Mouse (Mus musculus): ENCODE results near the gene Zfp933. TPM values are rescaled to one million over a fixed set of nuclear protein-coding genes. Genes with fewer than 3 reads are reported as not detected.

Gene Zfp933
- under 1 TPM; 0.02 to 0.35 TPM for polyA plus RNA-seq (2012; fragmentation: generic; extraction: Trizol)

GRCm38 (mm10) chr4:147847614-147848583 lies at the start of gene Zfp933:
Zfp933 (minus strand) TSS chr4:147848366.

GRCm38 (mm10) chr4:147868450-147869031 lies 20.4 kb upstream of the Zfp933 start, which contains the start of the genes Miip and Fv1:
Miip (minus strand) TSS chr4:147868816.
Fv1 (plus strand) TSS chr4:147868979.

GRCm38 (mm10) chr4:147809292-147809965 lies 38.7 kb downstream of the Zfp933 start, which contains the start of gene Zfp984:
Zfp984 (minus strand) TSS chr4:147809788.

Other genes with a start within 250 kb of the Zfp933 start
- gene Zfp979, start 205.9 kb downstream of the Zfp933 start, polyA plus RNA-seq (2012; fragmentation: generic; extraction: Trizol) = 1 to 10 TPM in 1 of 2 experiments, under 1 TPM in 1; 0.11 to 1.2 TPM
- under 1 TPM in 1 of 2 experiments, not detected in 1; 0.01 TPM for gene Zfp534, start 145.8 kb downstream of the Zfp933 start, polyA plus RNA-seq (2012; fragmentation: generic; extraction: Trizol)
- gene Zfp984, start 38.6 kb downstream of the Zfp933 start, polyA plus RNA-seq (2012; fragmentation: generic; extraction: Trizol) = under 1 TPM in 1 of 2 experiments, not detected in 1; 0.05 TPM
- 10 to 100 TPM; 18.3 to 21.0 TPM for gene Miip, start 20.4 kb upstream of the Zfp933 start, polyA plus RNA-seq (2012; fragmentation: generic; extraction: Trizol)
- gene Fv1, start 20.6 kb upstream of the Zfp933 start, polyA plus RNA-seq (2012; fragmentation: generic; extraction: Trizol) = 1 to 10 TPM in 1 of 2 experiments, under 1 TPM in 1; 0.26 to 2.9 TPM
- 10 to 100 TPM; 21.7 to 28.1 TPM for gene Mfn2, start 56.3 kb upstream of the Zfp933 start, polyA plus RNA-seq (2012; fragmentation: generic; extraction: Trizol)
- 10 to 100 TPM; 25.9 to 69.0 TPM for gene Plod1, start 88.4 kb upstream of the Zfp933 start, polyA plus RNA-seq (2012; fragmentation: generic; extraction: Trizol)
- 10 to 100 TPM; 15.3 to 43.6 TPM for gene 2510039O18Rik, start 92.5 kb upstream of the Zfp933 start, polyA plus RNA-seq (2012; fragmentation: generic; extraction: Trizol)
- not detected for gene Nppb, start 137.4 kb upstream of the Zfp933 start, polyA plus RNA-seq (2012; fragmentation: generic; extraction: Trizol)
- gene Nppa, start 152.4 kb upstream of the Zfp933 start, polyA plus RNA-seq (2012; fragmentation: generic; extraction: Trizol) = not detected
- 1 to 10 TPM; 1.5 to 7.3 TPM for gene Clcn6, start 190.5 kb upstream of the Zfp933 start, polyA plus RNA-seq (2012; fragmentation: generic; extraction: Trizol)
- gene Mthfr, start 190.7 kb upstream of the Zfp933 start, polyA plus RNA-seq (2012; fragmentation: generic; extraction: Trizol) = 10 to 100 TPM in 1 of 2 experiments, 1 to 10 TPM in 1; 4.5 to 16.9 TPM
- gene Agtrap, start 239.7 kb upstream of the Zfp933 start, polyA plus RNA-seq (2012; fragmentation: generic; extraction: Trizol) = 10 to 100 TPM; 17.7 TPM